16 mouse cellular contexts compared by ENCODE assay signal in the genomic region with DNA sequence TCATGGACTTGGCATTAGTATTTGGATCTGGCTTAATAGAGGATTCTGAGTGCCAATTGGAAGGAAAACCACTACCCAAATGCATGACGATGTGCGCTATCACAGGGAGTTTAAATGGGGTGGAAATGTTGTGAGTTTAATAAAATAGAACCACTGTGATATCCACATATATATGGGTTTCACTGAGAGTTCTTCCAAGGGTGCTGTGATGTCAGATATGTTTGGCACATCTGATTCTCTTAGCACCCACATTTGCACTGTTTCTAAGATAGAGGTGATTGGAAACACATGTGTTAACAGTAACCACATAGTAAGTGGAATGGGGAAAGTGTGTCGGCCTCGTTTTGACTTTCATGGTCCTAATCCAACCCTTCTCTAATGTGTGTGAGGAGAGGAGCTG.
DNase-seq lines count a peak whose midpoint lies in the region; ATAC-seq and TF ChIP-seq lines count a peak whose summit lies in the region.
"Had no signal": no experiment of that assay in that cellular context is flagged by ENCODE, and none has a peak within 500 bp of the region (broad histone marks: within the 10 kb centered on the region; RNA-seq: fewer than 3 reads in every experiment).

No protein-coding gene starts in this region.

- no peaks in the 10 kb centered on the region for H3K9me3 ChIP-seq in forebrain, postnatal 0 days (ENCODE audit: low read length)
- no peaks in the 10 kb centered on the region for H3K9me3 ChIP-seq in forebrain, embryonic 12.5 days
- H3K9me3 ChIP-seq: embryonic facial prominence, embryonic 15.5 days; liver, embryonic 13.5 days; megakaryocyte, embryonic 14.5 days; stomach, embryonic 15.5 days had no signal

- no peak overlapping the region for H3K9ac ChIP-seq in forebrain, postnatal 0 days
- H3K9ac ChIP-seq in forebrain, embryonic 12.5 days: no peak overlapping the region
- H3K9ac ChIP-seq: embryonic facial prominence, embryonic 15.5 days; liver, embryonic 13.5 days; stomach, embryonic 15.5 days had no signal

- H3K36me3 ChIP-seq in forebrain, postnatal 0 days (ENCODE audit: insufficient read depth): no peaks in the 10 kb centered on the region
- H3K36me3 ChIP-seq in forebrain, embryonic 12.5 days (replicated peaks): no peaks in the 10 kb centered on the region
- H3K36me3 ChIP-seq: embryonic facial prominence, embryonic 15.5 days; liver, embryonic 13.5 days; stomach, embryonic 15.5 days had no signal

- H3K4me2 ChIP-seq in forebrain, postnatal 0 days (ENCODE audit: low read depth): no peak overlapping the region
- no peak overlapping the region for H3K4me2 ChIP-seq in forebrain, embryonic 12.5 days
- H3K4me2 ChIP-seq: embryonic facial prominence, embryonic 15.5 days; liver, embryonic 13.5 days; stomach, embryonic 15.5 days had no signal

- H3K27me3 ChIP-seq in forebrain, postnatal 0 days (ENCODE audit: insufficient read depth, low read length): no peaks in the 10 kb centered on the region
- H3K27me3 ChIP-seq in forebrain, embryonic 12.5 days: no peaks in the 10 kb centered on the region
- H3K27me3 ChIP-seq: embryonic facial prominence, embryonic 15.5 days; liver, embryonic 13.5 days; megakaryocyte, embryonic 14.5 days; stomach, embryonic 15.5 days had no signal

- intact Hi-C loops in heart, postnatal 14 days (cut with DNase I): no loop called here

- no peaks in the 10 kb centered on the region for H3K4me1 ChIP-seq in forebrain, postnatal 0 days (ENCODE audit: insufficient read depth)
- H3K4me1 ChIP-seq in forebrain, embryonic 12.5 days: no peaks in the 10 kb centered on the region
- H3K4me1 ChIP-seq: embryonic facial prominence, embryonic 15.5 days; liver, embryonic 13.5 days; megakaryocyte, embryonic 14.5 days; stomach, embryonic 15.5 days had no signal

- peak; percentile 71 for DNase-seq in forebrain, postnatal 0 days
- peak; percentile 8 for DNase-seq in layer of hippocampus, adult 9-10 months (ENCODE audit: low spot score)
- DNase-seq in layer of hippocampus, postnatal 36 days: no peak
- DNase-seq in NIH3T3 (ENCODE audit: low read depth): peak; percentile 3
- peak; percentile 10 to 23 for DNase-seq in heart, postnatal 14 days
- DNase-seq in thymus, adult 18-20 months: no peak
- DNase-seq: cerebellum, adult 8-10 months; kidney, postnatal 10 days; liver, embryonic 13.5 days; thymus, postnatal 36 days had no signal

- no peak overlapping the region for H3K4me3 ChIP-seq in forebrain, postnatal 0 days (ENCODE audit: low read depth, low read length)
- H3K4me3 ChIP-seq in forebrain, embryonic 12.5 days (replicated peaks): no peak overlapping the region
- H3K4me3 ChIP-seq: embryonic facial prominence, embryonic 15.5 days; liver, embryonic 13.5 days; megakaryocyte, embryonic 14.5 days; stomach, embryonic 15.5 days had no signal

- 61% methylated on average over 4 of the region's 4 CpGs for WGBS in forebrain, postnatal 0 days
- 87% methylated on average over 4 of the region's 4 CpGs for WGBS in forebrain, embryonic 12.5 days

- TF ChIP-seq CTCF in forebrain, postnatal 0 days (IDR thresholded peaks at IDR 0.05; ENCODE audit: low read depth): no peak

- ATAC-seq in forebrain, postnatal 0 days: no peak; the same call in 1 of the 2 replicates
- ATAC-seq in forebrain, embryonic 12.5 days (ENCODE audit: low FRiP score): no peak
- ATAC-seq in inflammation-experienced regulatory T-cells, adult 6 months: no peak
- ATAC-seq: activated CD4-positive, CD25-positive, alpha-beta regulatory T cell, adult 4 months had no signal

- H3K27ac ChIP-seq in forebrain, postnatal 0 days (ENCODE audit: low read depth, low read length): no peak overlapping the region
- no peak overlapping the region for H3K27ac ChIP-seq in forebrain, embryonic 12.5 days
- H3K27ac ChIP-seq: embryonic facial prominence, embryonic 15.5 days; liver, embryonic 13.5 days; stomach, embryonic 15.5 days had no signal

Comparison
In these comparisons a context has a peak if more than half of its experiments do, and no peak if none do; other contexts are left out.
1. DNase-seq: peak in forebrain, postnatal 0 days (single experiment), layer of hippocampus, adult 9-10 months (single experiment), NIH3T3 (single experiment) and heart, postnatal 14 days (2 of 2); none in layer of hippocampus, postnatal 36 days (0 of 2) and thymus, adult 18-20 months (0 of 2).